Mouse (Mus musculus) myocyte (in vitro differentiated cells): ENCODE measurements around the gene Gpi1. TPM values are rescaled to one million over a fixed set of nuclear protein-coding genes. Genes with fewer than 3 reads are reported as not detected.

ENCODE experiments used
- H3K27me3 ChIP-seq: one replicate; pipeline ENCODE4 v1.6.1; 2011; ENCODE audit not compliant: control insufficient read depth, insufficient read depth, insufficient read length
- H3K36me3 ChIP-seq: one replicate; pipeline ENCODE4 v1.6.1; 2011; ENCODE audit not compliant: control insufficient read depth, insufficient read depth
- H3K4me2 ChIP-seq: one replicate; pipeline ENCODE4 v1.6.1; 2011; ENCODE audit warnings: low read depth, control low read depth
- H3K4me3 ChIP-seq: one replicate; pipeline ENCODE4 v1.5.1; 2011; ENCODE audit warnings: mild to moderate bottlenecking, control low read depth, moderate library complexity
- H3K79me2 ChIP-seq: one replicate; pipeline ENCODE4 v1.6.1; 2011; ENCODE audit not compliant: control insufficient read depth, insufficient read depth
- H3ac ChIP-seq: one replicate; pipeline ENCODE4 v1.6.1; 2011; ENCODE audit not compliant: control insufficient read depth, insufficient read length
- CEBPB ChIP-seq: IDR thresholded peaks from 2 replicates; pipeline ENCODE4 v1.6.1; 2011; ENCODE audit warnings: mild to moderate bottlenecking, moderate library complexity; ENCODE audit not compliant: poor library complexity, insufficient read depth, severe bottlenecking
- E2F4 ChIP-seq: IDR thresholded peaks from one replicate; pipeline ENCODE4 v1.6.1; 2011; ENCODE audit warnings: mild to moderate bottlenecking, control low read depth, moderate library complexity; ENCODE audit not compliant: insufficient read depth
- MAX ChIP-seq: IDR thresholded peaks from one replicate; pipeline ENCODE4 v1.6.1; 2011; ENCODE audit warnings: low read depth, mild to moderate bottlenecking, control low read depth
- MYOD1 ChIP-seq, 3 experiments: IDR thresholded peaks; one replicate each; pipeline ENCODE4 v1.6.1; 2011; ENCODE audit warnings: control low read depth in 2 of 3, low read depth in 2 of 3, mild to moderate bottlenecking in 2 of 3, moderate library complexity in 1 of 3; ENCODE audit not compliant: insufficient read length in 2 of 3, control insufficient read depth in 1 of 3
- MYOG ChIP-seq, 3 experiments: IDR thresholded peaks; one replicate each; pipeline ENCODE4 v1.6.1; 2011; ENCODE audit warnings: control low read depth in 2 of 3, low read depth in 2 of 3, mild to moderate bottlenecking in 2 of 3; ENCODE audit not compliant: insufficient read length in 2 of 3, control insufficient read depth in 1 of 3, insufficient read depth in 1 of 3
- POLR2A ChIP-seq: IDR thresholded peaks from one replicate; pipeline ENCODE4 v1.6.1; 2011; ENCODE audit warnings: low read depth, mild to moderate bottlenecking, control low read depth, moderate library complexity; ENCODE audit not compliant: insufficient read length
- POLR2AphosphoS2 ChIP-seq: IDR thresholded peaks from one replicate; pipeline ENCODE4 v1.6.1; 2011; ENCODE audit warnings: low read depth, control low read depth; ENCODE audit not compliant: insufficient read length
- REST ChIP-seq: IDR thresholded peaks from one replicate; pipeline ENCODE4 v1.6.1; 2011; ENCODE audit warnings: mild to moderate bottlenecking, control low read depth, moderate library complexity; ENCODE audit not compliant: insufficient read depth, insufficient read length
- SRF ChIP-seq: IDR thresholded peaks from one replicate; pipeline ENCODE4 v1.6.1; 2011; ENCODE audit warnings: low read depth; ENCODE audit not compliant: control insufficient read depth, insufficient read length
- TCF12 ChIP-seq: IDR thresholded peaks from one replicate; pipeline ENCODE4 v1.6.1; 2011; ENCODE audit warnings: mild to moderate bottlenecking, control low read depth; ENCODE audit not compliant: poor library complexity, insufficient read depth, severe bottlenecking
- TCF3 ChIP-seq: IDR thresholded peaks from one replicate; pipeline ENCODE4 v1.6.1; 2011; ENCODE audit warnings: low read depth, control low read depth; ENCODE audit not compliant: insufficient read length
- USF1 ChIP-seq: IDR thresholded peaks from one replicate; pipeline ENCODE4 v1.6.1; 2011; ENCODE audit warnings: low read depth, mild to moderate bottlenecking, control low read depth, moderate library complexity
- polyA plus RNA-seq: library from polyadenylated mRNA; unstranded; fragments of >200 nt; fragmentation: generic; extraction: Trizol; gene quantifications from one replicate; pipeline ENCODE4 v1.2.1, GENCODE M21; 2012; ENCODE audit warnings: missing spikeins

Gpi1 gene
- polyA plus RNA-seq, 1 experiment = 671 TPM

- no peak for TF ChIP-seq TCF12
- TF ChIP-seq MYOG (IDR thresholded peaks at IDR 0.05; ENCODE audit: control insufficient read depth in 1 of 3, insufficient read depth in 1 of 3, insufficient read length in 2 of 3, low read depth in 2 of 3) = no peak
- TF ChIP-seq MAX = no peak
- TF ChIP-seq POLR2AphosphoS2 = no peak
- TF ChIP-seq POLR2A = no peak
- no peak for TF ChIP-seq USF1
- TF ChIP-seq MYOD1 (IDR thresholded peaks at IDR 0.05; ENCODE audit: control insufficient read depth in 1 of 3, insufficient read length in 2 of 3, low read depth in 2 of 3) = no peak
- TF ChIP-seq TCF3 = no peak
- TF ChIP-seq REST = no peak
- TF ChIP-seq SRF = no peak
- H3ac ChIP-seq = no peak overlapping the region
- no peak overlapping the region for H3K4me3 ChIP-seq
- H3K4me2 ChIP-seq = peak overlapping the region; percentile 55
- no peaks in the 10 kb centered on the region for H3K27me3 ChIP-seq
- H3K36me3 ChIP-seq = peaks cover 22% of the 10 kb centered on the region
- H3K79me2 ChIP-seq = peaks cover 55% of the 10 kb centered on the region
Observed at GRCm38 (mm10) chr7:34265876-34266346, 35.8 kb upstream of the Gpi1 start.

DNA sequence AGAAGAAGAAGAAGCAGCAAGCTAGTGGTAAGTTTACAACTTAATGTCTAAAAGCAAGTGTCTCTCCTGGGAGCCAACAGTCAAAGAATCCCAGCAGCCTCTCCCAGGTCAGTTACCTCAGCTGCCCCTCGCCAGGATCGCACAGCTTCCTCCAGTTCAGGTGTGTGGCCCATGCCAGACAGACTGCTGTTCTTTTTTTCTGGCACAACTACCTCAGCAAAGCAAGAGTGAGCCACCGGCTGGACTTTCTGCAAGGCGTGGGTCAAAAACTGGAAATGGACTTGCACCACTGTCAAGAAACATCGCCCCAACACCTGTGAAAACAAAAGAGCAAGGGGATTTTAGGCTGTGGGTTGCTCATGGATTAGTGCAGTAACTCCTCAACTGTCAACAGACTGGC lies 33.3 kb upstream of the Gpi1 start:
- TF ChIP-seq MAX (no peak), TCF12 (no peak), MYOD1 (IDR thresholded peaks at IDR 0.05; ENCODE audit: control insufficient read depth in 1 of 3, insufficient read length in 2 of 3, low read depth in 2 of 3) (no peak), TCF3 (no peak), MYOG (IDR thresholded peaks at IDR 0.05; ENCODE audit: control insufficient read depth in 1 of 3, insufficient read depth in 1 of 3, insufficient read length in 2 of 3, low read depth in 2 of 3) (no peak), SRF (no peak), POLR2AphosphoS2 (no peak), POLR2A (no peak), E2F4 (no peak), REST (no peak), CEBPB (no peak)

DNA sequence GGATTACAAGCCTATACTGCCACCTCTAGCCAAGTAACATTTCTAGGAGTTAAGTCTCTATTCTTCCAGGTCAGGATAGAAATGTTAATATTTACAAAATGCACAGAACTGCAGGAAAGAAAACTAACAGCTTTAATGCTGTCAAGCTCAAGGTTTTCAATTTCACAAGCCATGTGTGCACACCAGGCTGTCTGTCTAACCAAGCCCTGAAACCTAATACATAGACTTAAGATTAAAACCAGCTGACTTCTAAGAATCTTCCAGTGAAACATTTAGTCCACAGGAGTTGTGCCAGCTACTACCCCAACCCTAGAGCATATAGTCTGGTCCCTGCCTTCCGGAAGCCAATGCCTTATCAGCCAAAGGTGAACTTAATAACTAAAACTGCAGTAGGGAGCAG lies 28.3 kb upstream of the Gpi1 start:
- H3K4me2 ChIP-seq = no peak overlapping the region
- H3K4me3 ChIP-seq = no peak overlapping the region
- TF ChIP-seq REST (no peak), E2F4 (no peak), MYOG (IDR thresholded peaks at IDR 0.05; ENCODE audit: control insufficient read depth in 1 of 3, insufficient read depth in 1 of 3, insufficient read length in 2 of 3, low read depth in 2 of 3) (no peak)
- peaks cover 4% of the 10 kb centered on the region for H3K79me2 ChIP-seq
- peaks cover 74% of the 10 kb centered on the region for H3K36me3 ChIP-seq
- H3K27me3 ChIP-seq = no peaks in the 10 kb centered on the region
- no peak overlapping the region for H3ac ChIP-seq

More for the DNA sequence above, 33.3 kb upstream of the Gpi1 start:
- Histone ChIP-seq H3K27me3 (no peaks in the 10 kb centered on the region), H3K4me3 (no peak overlapping the region), H3K79me2 (peaks cover 35% of the 10 kb centered on the region), H3ac (no peak overlapping the region), H3K4me2 (no peak overlapping the region), H3K36me3 (peaks cover 37% of the 10 kb centered on the region)

DNA sequence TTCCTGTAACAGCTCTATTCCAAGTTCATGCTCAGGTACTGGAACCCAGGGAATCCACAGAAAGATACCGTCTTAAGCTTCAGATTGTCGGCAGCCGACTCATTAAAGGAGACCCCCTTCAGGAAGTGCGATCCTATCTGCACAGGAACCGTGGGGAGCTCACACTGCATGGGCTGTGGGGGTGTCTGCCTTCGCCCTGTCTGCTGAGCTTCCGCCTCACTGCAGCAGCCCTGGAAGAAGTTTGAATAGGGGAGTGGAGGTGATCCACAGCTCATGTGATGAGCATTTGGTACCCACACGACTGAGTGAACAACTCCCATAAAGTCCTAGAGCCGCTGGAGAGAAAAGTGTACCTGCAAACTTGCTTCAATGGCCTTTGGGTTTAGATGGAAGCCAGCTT lies 27.1 kb upstream of the Gpi1 start:
- Histone ChIP-seq H3K4me2 (no peak overlapping the region), H3K79me2 (no peaks in the 10 kb centered on the region), H3K27me3 (no peaks in the 10 kb centered on the region), H3K36me3 (peaks cover 78% of the 10 kb centered on the region), H3K4me3 (no peak overlapping the region), H3ac (no peak overlapping the region)
- TF ChIP-seq SRF = no peak
- TF ChIP-seq TCF3 = no peak
- TF ChIP-seq CEBPB = no peak
- no peak for TF ChIP-seq POLR2A
- TF ChIP-seq TCF12 = no peak
- no peak for TF ChIP-seq E2F4
- no peak for TF ChIP-seq MYOG (IDR thresholded peaks at IDR 0.05; ENCODE audit: control insufficient read depth in 1 of 3, insufficient read depth in 1 of 3, insufficient read length in 2 of 3, low read depth in 2 of 3)
- TF ChIP-seq MAX = no peak
- no peak for TF ChIP-seq MYOD1 (IDR thresholded peaks at IDR 0.05; ENCODE audit: control insufficient read depth in 1 of 3, insufficient read length in 2 of 3, low read depth in 2 of 3)
- TF ChIP-seq POLR2AphosphoS2 = no peak

DNA sequence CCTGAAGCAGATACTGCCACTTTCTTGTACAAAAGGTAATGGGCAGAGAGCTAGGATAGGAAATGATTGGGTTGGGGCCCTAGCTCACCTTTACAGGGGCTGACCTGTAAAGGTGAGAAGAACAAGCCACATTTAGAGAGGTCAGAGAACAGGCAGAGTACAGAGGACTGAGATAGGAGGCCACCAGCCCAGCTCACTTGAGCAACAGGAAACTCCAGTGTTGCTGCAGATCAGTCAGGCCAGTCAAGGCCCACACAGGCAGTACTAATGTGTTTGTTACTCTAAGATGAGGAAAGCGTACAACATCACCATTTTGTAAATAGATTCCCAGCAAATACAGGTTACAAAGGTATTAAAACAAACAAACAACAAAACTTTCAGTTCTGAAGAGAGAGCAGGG lies 25.8 kb upstream of the Gpi1 start:
- no peak overlapping the region for H3K4me3 ChIP-seq
- H3K4me2 ChIP-seq = no peak overlapping the region
- no peak for TF ChIP-seq POLR2A
- TF ChIP-seq REST = no peak
- no peak for TF ChIP-seq TCF12
- no peak for TF ChIP-seq TCF3
- TF ChIP-seq MAX = no peak
- no peak overlapping the region for H3ac ChIP-seq
- H3K79me2 ChIP-seq = no peaks in the 10 kb centered on the region
- no peaks in the 10 kb centered on the region for H3K27me3 ChIP-seq
- H3K36me3 ChIP-seq = peaks cover 75% of the 10 kb centered on the region
